Mouse (Mus musculus) midbrain, embryonic 13.5 days (tissue): ENCODE measurements at regions not wholly inside any gene's neighbourhood (a gene's known extent, or its start where the extent isn't known, plus 50 kb on each side); places are given as distances from the start of the nearest gene placed in this dataset.

Source experiments
- ATAC-seq: fragments of 200-750 bp; cut with Nextera tagmentation; 2 replicates; pipeline ENCODE4 v1.8.0; 2017; ENCODE audit warnings: mild to moderate bottlenecking, moderate TSS enrichment, moderate library complexity
- H3K27ac ChIP-seq: fragments of 300-500 bp; sonication (generic); 2 replicates; pipeline ENCODE4 v1.5.1; 2015; ENCODE audit warnings: inconsistent platforms, mild to moderate bottlenecking, moderate library complexity
- H3K27me3 ChIP-seq: fragments of 300-500 bp; sonication (generic); 2 replicates; pipeline ENCODE4 v1.6.1; 2015; ENCODE audit warnings: mild to moderate bottlenecking, inconsistent platforms
- H3K36me3 ChIP-seq: fragments of 300-500 bp; sonication (generic); 2 replicates; pipeline ENCODE4 v1.6.1; 2015; ENCODE audit warnings: mild to moderate bottlenecking, inconsistent platforms
- H3K4me1 ChIP-seq: fragments of 300-500 bp; sonication (generic); replicated peaks from 2 replicates; pipeline ENCODE4 v1.6.1; 2015; ENCODE audit warnings: inconsistent platforms
- H3K4me2 ChIP-seq: fragments of 300-500 bp; sonication (generic); replicated peaks from 2 replicates; pipeline ENCODE4 v1.6.1; 2015; ENCODE audit warnings: moderate library complexity, mild to moderate bottlenecking, inconsistent platforms
- H3K4me3 ChIP-seq: fragments of 300-500 bp; sonication (generic); replicated peaks from 2 replicates; pipeline ENCODE4 v1.5.1; 2015; ENCODE audit warnings: mild to moderate bottlenecking, inconsistent platforms
- H3K9ac ChIP-seq: fragments of 300-500 bp; sonication (generic); replicated peaks from 2 replicates; pipeline ENCODE4 v1.6.1; 2015; ENCODE audit warnings: mild to moderate bottlenecking, inconsistent platforms
- H3K9me3 ChIP-seq: fragments of 300-500 bp; sonication (generic); 2 replicates; pipeline ENCODE4 v1.6.1; 2016; ENCODE audit warnings: mild to moderate bottlenecking, inconsistent platforms
- WGBS: fragments of 180-500 bp; shearing (Covaris S2); methylation state at CpG from one replicate; pipeline ENCODE4 v1.1.7; 2015; 5-methylcytosine and 5-hydroxymethylcytosine counted together

- H3K36me3 ChIP-seq, result no peaks in the 10 kb centered on the region
- 0 out of 2 replicates have a peak, but pooled peaks cover 3% of the 10 kb centered on the region for H3K4me1 ChIP-seq
- no peak overlapping the region for H3K9ac ChIP-seq
- H3K9me3 ChIP-seq, result no peaks in the 10 kb centered on the region
- 4% methylated on average over 7 of the region's 7 CpGs for WGBS
- peak; percentile 63 for ATAC-seq
- no peak overlapping the region for H3K4me2 ChIP-seq
- no peak overlapping the region for H3K4me3 ChIP-seq
- H3K27ac ChIP-seq, result no peak overlapping the region
- peaks cover 52% of the 10 kb centered on the region for H3K27me3 ChIP-seq
Observed at GRCm38 (mm10) chr1:77978696-77979095, 218.2 kb downstream of the Pax3 start.

- Histone ChIP-seq H3K27ac (no peak overlapping the region), H3K9me3 (no peaks in the 10 kb centered on the region), H3K4me3 (no peak overlapping the region), H3K36me3 (no peaks in the 10 kb centered on the region), H3K9ac (no peak overlapping the region), H3K4me2 (no peak overlapping the region), H3K4me1 (peaks cover 10% of the 10 kb centered on the region), H3K27me3 (peaks cover 43% of the 10 kb centered on the region)
- no peak for ATAC-seq
- WGBS, result 94% methylated on average over 18 of the region's 18 CpGs
Observed at GRCm38 (mm10) chr1:77975941-77976340, 221.0 kb downstream of the Pax3 start.

- Histone ChIP-seq H3K4me2 (peak overlapping the region; percentile 39), H3K4me3 (0 out of 2 replicates have a peak overlapping the region, but pooled peaks have one; percentile 12), H3K9ac (no peak overlapping the region), H3K9me3 (no peaks in the 10 kb centered on the region), H3K4me1 (peaks cover 10% of the 10 kb centered on the region), H3K27ac (no peak overlapping the region), H3K36me3 (no peaks in the 10 kb centered on the region), H3K27me3 (peaks cover 24% of the 10 kb centered on the region)
- peak; percentile 89 for ATAC-seq
- 5% methylated on average over 9 of the region's 9 CpGs for WGBS
Observed at GRCm38 (mm10) chr1:77972301-77972717, 224.6 kb downstream of the Pax3 start.

GRCm38 (mm10) chr1:77964656-77965335 lies 232.1 kb downstream of the Pax3 start:
- ATAC-seq, result no peak
- Histone ChIP-seq H3K4me1 (no peaks in the 10 kb centered on the region), H3K4me3 (no peak overlapping the region), H3K9me3 (no peaks in the 10 kb centered on the region), H3K27me3 (no peaks in the 10 kb centered on the region), H3K36me3 (no peaks in the 10 kb centered on the region), H3K9ac (no peak overlapping the region), H3K27ac (no peak overlapping the region), H3K4me2 (no peak overlapping the region)
- 67% methylated on average over 3 of the region's 3 CpGs for WGBS

- no peak overlapping the region for H3K4me3 ChIP-seq
- H3K27me3 ChIP-seq, result no peaks in the 10 kb centered on the region
- no peak for ATAC-seq
- H3K4me1 ChIP-seq, result no peaks in the 10 kb centered on the region
- H3K27ac ChIP-seq, result no peak overlapping the region
- H3K9ac ChIP-seq, result no peak overlapping the region
- H3K36me3 ChIP-seq, result no peaks in the 10 kb centered on the region
- no peak overlapping the region for H3K4me2 ChIP-seq
- H3K9me3 ChIP-seq, result no peaks in the 10 kb centered on the region
- 82% methylated on average over 1 of the region's 1 CpGs for WGBS
Observed at GRCm38 (mm10) chr1:77959309-77959708, 237.6 kb downstream of the Pax3 start.

- H3K27ac ChIP-seq, result no peak overlapping the region
- no peaks in the 10 kb centered on the region for H3K9me3 ChIP-seq
- no peaks in the 10 kb centered on the region for H3K4me1 ChIP-seq
- H3K9ac ChIP-seq, result no peak overlapping the region
- no peak for ATAC-seq
- H3K36me3 ChIP-seq, result no peaks in the 10 kb centered on the region
- 69% methylated on average over 8 of the region's 8 CpGs for WGBS
- no peaks in the 10 kb centered on the region for H3K27me3 ChIP-seq
- no peak overlapping the region for H3K4me3 ChIP-seq
- H3K4me2 ChIP-seq, result no peak overlapping the region
Observed at GRCm38 (mm10) chr1:77957156-77957767, 239.7 kb downstream of the Pax3 start.

GRCm38 (mm10) chr1:77947894-77948293 lies 249.0 kb downstream of the Pax3 start:
- no peak overlapping the region for H3K4me2 ChIP-seq
- H3K4me3 ChIP-seq, result no peak overlapping the region
- H3K27me3 ChIP-seq, result peaks cover 11% of the 10 kb centered on the region; the same call in 1 of the 2 replicates
- H3K27ac ChIP-seq, result no peak overlapping the region
- H3K9ac ChIP-seq, result no peak overlapping the region
- H3K9me3 ChIP-seq, result no peaks in the 10 kb centered on the region
- no peak for ATAC-seq
- 76% methylated on average over 2 of the region's 2 CpGs for WGBS
- peaks cover 6% of the 10 kb centered on the region for H3K4me1 ChIP-seq
- no peaks in the 10 kb centered on the region for H3K36me3 ChIP-seq

- Histone ChIP-seq H3K4me3 (no peak overlapping the region), H3K36me3 (no peaks in the 10 kb centered on the region), H3K27ac (no peak overlapping the region), H3K4me1 (peaks cover 6% of the 10 kb centered on the region), H3K9me3 (no peaks in the 10 kb centered on the region), H3K9ac (no peak overlapping the region), H3K27me3 (peaks cover 11% of the 10 kb centered on the region; the same call in 1 of the 2 replicates), H3K4me2 (no peak overlapping the region)
- WGBS, result 61% methylated on average over 2 of the region's 2 CpGs
- peak; percentile 43; the same call in 1 of the 2 replicates for ATAC-seq
Observed at GRCm38 (mm10) chr1:77944327-77944645, 252.6 kb downstream of the Pax3 start.

GRCm38 (mm10) chr1:77943633-77944326 lies 253.2 kb downstream of the Pax3 start:
- no peak overlapping the region for H3K4me2 ChIP-seq
- H3K27ac ChIP-seq, result no peak overlapping the region; the same call in 1 of the 2 replicates
- H3K36me3 ChIP-seq, result no peaks in the 10 kb centered on the region
- no peak overlapping the region for H3K9ac ChIP-seq
- ATAC-seq, result peak; percentile 67
- no peaks in the 10 kb centered on the region for H3K9me3 ChIP-seq
- WGBS, result 38% methylated on average over 14 of the region's 14 CpGs
- no peak overlapping the region for H3K4me3 ChIP-seq
- H3K27me3 ChIP-seq, result peaks cover 11% of the 10 kb centered on the region; the same call in 1 of the 2 replicates
- H3K4me1 ChIP-seq, result peaks cover 6% of the 10 kb centered on the region

- 3% methylated on average over 5 of the region's 5 CpGs for WGBS
- ATAC-seq, result no peak
- no peaks in the 10 kb centered on the region for H3K36me3 ChIP-seq
- H3K4me2 ChIP-seq, result no peak overlapping the region
- peaks cover 6% of the 10 kb centered on the region for H3K4me1 ChIP-seq
- no peaks in the 10 kb centered on the region for H3K9me3 ChIP-seq
- no peak overlapping the region for H3K9ac ChIP-seq
- H3K4me3 ChIP-seq, result no peak overlapping the region
- no peak overlapping the region; the same call in 1 of the 2 replicates for H3K27ac ChIP-seq
- peaks cover 11% of the 10 kb centered on the region; the same call in 1 of the 2 replicates for H3K27me3 ChIP-seq
Observed at GRCm38 (mm10) chr1:77943101-77943500, 253.8 kb downstream of the Pax3 start.

- ATAC-seq, result no peak
Observed at GRCm38 (mm10) chr1:77933095-77933766, 263.7 kb downstream of the Pax3 start.

GRCm38 (mm10) chr1:77932226-77932625 lies 264.7 kb downstream of the Pax3 start:
- H3K4me3 ChIP-seq, result no peak overlapping the region
- no peak overlapping the region for H3K4me2 ChIP-seq
- no peaks in the 10 kb centered on the region for H3K4me1 ChIP-seq
- no peak overlapping the region for H3K27ac ChIP-seq
- no peak overlapping the region for H3K9ac ChIP-seq
- WGBS, result 86% methylated on average over 5 of the region's 5 CpGs
- no peaks in the 10 kb centered on the region for H3K9me3 ChIP-seq
- H3K36me3 ChIP-seq, result no peaks in the 10 kb centered on the region
- 0 out of 2 replicates have a peak, but pooled peaks cover 3% of the 10 kb centered on the region for H3K27me3 ChIP-seq
- ATAC-seq, result no peak

More at GRCm38 (mm10) chr1:77933095-77933766, 263.7 kb downstream of the Pax3 start:
- Histone ChIP-seq H3K27me3 (0 out of 2 replicates have a peak, but pooled peaks cover 3% of the 10 kb centered on the region), H3K9ac (no peak overlapping the region), H3K9me3 (no peaks in the 10 kb centered on the region), H3K36me3 (no peaks in the 10 kb centered on the region), H3K27ac (no peak overlapping the region), H3K4me2 (no peak overlapping the region), H3K4me3 (no peak overlapping the region), H3K4me1 (no peaks in the 10 kb centered on the region)
- WGBS, result 76% methylated on average over 6 of the region's 6 CpGs
